Mouse (Mus musculus) central nervous system, embryonic 14 days (tissue): ENCODE results near the gene Gm6710. TPM values are rescaled to one million over a fixed set of nuclear protein-coding genes. Genes with fewer than 3 reads are reported as not detected.

Experiments used
- polyA plus RNA-seq: library from polyadenylated mRNA; depleted of rRNA; stranded (reverse); fragments of >200 nt; gene quantifications from 2 replicates; pipeline ENCODE4 v1.2.3, GENCODE M21; 2012; rRNA removed

The Gm6710 gene
- polyA plus RNA-seq, result 7.8 TPM in 2 replicates

DNA sequence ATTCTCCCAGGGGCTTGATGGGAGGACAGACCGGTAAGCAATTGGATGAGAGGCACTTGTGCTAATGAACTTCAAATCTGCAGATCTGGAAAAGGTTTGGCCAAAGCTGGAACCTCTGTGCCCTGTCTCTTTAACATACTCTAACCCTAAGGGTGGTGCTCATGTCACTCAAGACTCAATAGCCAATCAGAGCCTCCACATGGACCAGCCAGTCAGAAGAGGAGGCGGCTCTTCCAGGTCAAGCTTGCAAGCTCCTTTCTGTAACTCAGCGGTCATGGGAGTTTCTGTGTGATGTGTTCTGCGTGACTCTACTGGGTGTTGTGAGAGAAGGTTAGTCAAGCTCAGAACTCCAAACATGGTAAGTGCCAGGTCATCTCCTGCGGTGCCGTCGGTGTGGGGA, at the start of gene Gm6710:
Gm6710 (plus strand) TSS at position 196 of the 400 bp plus-strand sequence.

Other genes starting within 250 kb of the Gm6710 start
- not detected in 2 replicates for gene Gm11007, start 225.2 kb upstream of the Gm6710 start, polyA plus RNA-seq
- not detected in 2 replicates for gene Zfp969, start 165.6 kb upstream of the Gm6710 start, polyA plus RNA-seq
- gene Gm2007, start 127.7 kb upstream of the Gm6710 start, polyA plus RNA-seq, result not detected in 2 replicates
- gene Gm14288, start 68.1 kb upstream of the Gm6710 start, polyA plus RNA-seq, result 4.3 and 4.4 TPM in 2 replicates
- gene Zfp966, start 61.9 kb downstream of the Gm6710 start, polyA plus RNA-seq, result 5.7 and 6.1 TPM in 2 replicates
- gene Gm2026, start 96.1 kb downstream of the Gm6710 start, polyA plus RNA-seq, result 5.7 and 6.9 TPM in 2 replicates